Comparison of ENCODE assay signal across 10 mouse cellular contexts in the genomic region with DNA sequence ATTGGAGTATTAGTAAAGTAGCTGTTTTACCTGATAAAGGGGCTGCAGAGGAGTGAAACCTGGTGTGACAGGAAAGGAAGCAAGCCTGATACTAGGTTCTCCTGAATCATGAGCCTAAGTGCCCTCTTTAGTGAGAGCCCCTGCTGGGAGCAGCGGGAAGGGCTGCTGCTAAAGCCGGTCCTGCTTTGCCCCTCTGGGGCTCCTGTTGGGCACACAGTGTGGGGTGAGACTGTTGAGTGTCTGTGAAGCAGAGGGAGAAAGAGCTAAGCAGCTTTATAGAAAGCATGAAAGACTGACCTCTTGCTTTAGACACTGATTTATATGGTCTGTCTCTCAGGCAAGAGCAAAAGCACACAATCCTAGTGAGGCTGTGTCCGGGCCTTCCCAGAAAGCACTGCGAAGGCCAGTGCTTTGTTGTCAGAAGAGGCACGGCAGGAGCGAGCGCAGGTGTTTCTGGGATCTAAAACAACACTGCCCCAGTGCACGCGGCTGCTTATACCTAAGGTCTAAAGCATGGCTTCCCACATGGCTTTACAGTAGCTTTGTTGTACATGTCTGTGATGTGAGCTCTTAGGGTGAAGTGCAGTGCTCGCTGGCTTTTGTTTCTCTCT. TPM values are rescaled to one million over a fixed set of nuclear protein-coding genes. Genes with fewer than 3 reads are reported as not detected.
DNase-seq lines count a peak whose midpoint lies in the region; ATAC-seq and TF ChIP-seq lines count a peak whose summit lies in the region.
"Had no signal": no experiment of that assay in that cellular context is flagged by ENCODE, and none has a peak within 500 bp of the region (broad histone marks: within the 10 kb centered on the region; RNA-seq: fewer than 3 reads in every experiment).

No protein-coding gene starts in this region.

- no peaks in the 10 kb centered on the region for H3K4me1 ChIP-seq in heart, adult 2 months (ENCODE audit: control insufficient read depth, insufficient read depth, low read length)
- peaks cover 25% of the 10 kb centered on the region for H3K4me1 ChIP-seq in hindbrain, embryonic 13.5 days (replicated peaks)
- H3K4me1 ChIP-seq in neural tube, embryonic 12.5 days, result peaks cover 13% of the 10 kb centered on the region
- no peaks in the 10 kb centered on the region for H3K4me1 ChIP-seq in liver, postnatal 0 days (ENCODE audit: insufficient read depth)
- H3K4me1 ChIP-seq: liver, embryonic 13.5 days had no signal

- no peak overlapping the region for H3K4me3 ChIP-seq in heart, adult 2 months
- H3K4me3 ChIP-seq in hindbrain, embryonic 13.5 days, result no peak overlapping the region
- 0 out of 2 replicates have a peak overlapping the region, but pooled peaks have one; percentile 9 for H3K4me3 ChIP-seq in neural tube, embryonic 12.5 days
- no peak overlapping the region for H3K4me3 ChIP-seq in liver, postnatal 0 days (ENCODE audit: low read depth, low read length)
- H3K4me3 ChIP-seq: liver, embryonic 13.5 days had no signal

- no peak for ATAC-seq in hindbrain, embryonic 13.5 days (ENCODE audit: low FRiP score)
- ATAC-seq in neural tube, embryonic 12.5 days (ENCODE audit: low FRiP score, low read depth), result peak; percentile 80
- ATAC-seq in liver, postnatal 0 days, result no peak
- no peak for ATAC-seq in activated CD4-positive, CD25-positive, alpha-beta regulatory T cell, adult 4 months

- no peak overlapping the region for H3K9ac ChIP-seq in heart, adult 2 months (ENCODE audit: low read depth, low read length)
- peak overlapping the region; percentile 53; the same call in 1 of the 2 replicates for H3K9ac ChIP-seq in hindbrain, embryonic 13.5 days
- no peak overlapping the region for H3K9ac ChIP-seq in neural tube, embryonic 12.5 days
- H3K9ac ChIP-seq in liver, postnatal 0 days (replicated peaks), result no peak overlapping the region
- H3K9ac ChIP-seq: liver, embryonic 13.5 days had no signal

- peaks cover 1% of the 10 kb centered on the region; the same call in 1 of the 2 replicates for H3K79me2 ChIP-seq in heart, adult 2 months (replicated peaks; ENCODE audit: control insufficient read depth, insufficient read depth, low read length)

- TF ChIP-seq CTCF in heart, adult 2 months (IDR thresholded peaks at IDR 0.05), result no peak
- 0 out of 2 replicates have a peak, but pooled peaks have one; percentile 7 for TF ChIP-seq CTCF in brain, embryonic 14.5 days (IDR thresholded peaks at IDR 0.05; ENCODE audit: borderline replicate concordance, extremely low read depth, insufficient read depth, insufficient read length)
- TF ChIP-seq CTCF in liver, postnatal 0 days (IDR thresholded peaks at IDR 0.05; ENCODE audit: low read depth), result no peak

- H3K36me3 ChIP-seq in heart, adult 2 months (ENCODE audit: control insufficient read depth, insufficient read depth, low read length), result no peaks in the 10 kb centered on the region
- H3K36me3 ChIP-seq in hindbrain, embryonic 13.5 days, result peaks cover 8% of the 10 kb centered on the region
- H3K36me3 ChIP-seq in neural tube, embryonic 12.5 days, result peaks cover 5% of the 10 kb centered on the region; the same call in 1 of the 2 replicates
- H3K36me3 ChIP-seq in liver, postnatal 0 days (replicated peaks; ENCODE audit: insufficient read depth, low read length), result no peaks in the 10 kb centered on the region
- H3K36me3 ChIP-seq: liver, embryonic 13.5 days had no signal

- WGBS in heart, adult 2 months, result 60% methylated on average over 10 of the region's 10 CpGs
- whole genome bisulfite sequencing in hindbrain, embryonic 13.5 days, result 22% methylated on average over 10 of the region's 10 CpGs
- 14% methylated on average over 10 of the region's 10 CpGs for WGBS in neural tube, embryonic 12.5 days
- WGBS in liver, postnatal 0 days (ENCODE audit: insufficient replicate concordance), result 66% methylated on average over 10 of the region's 10 CpGs

- DNase-seq in heart, adult 11 months, result peak; percentile 74
- DNase-seq in heart, adult 2 months, result no peak
- DNase-seq in brain, embryonic 14.5 days (ENCODE audit: low read depth), result peak; percentile 73
- no peak for DNase-seq in liver, postnatal 0 days
- no peak for DNase-seq in layer of hippocampus, adult 8-10 months (ENCODE audit: low spot score in 2 of 2)
- DNase-seq: kidney, postnatal 4 days; liver, embryonic 13.5 days had no signal

- no peak for TF ChIP-seq POLR2A in heart, adult 2 months (IDR thresholded peaks at IDR 0.05; ENCODE audit: insufficient read depth, low read depth, low read length)
- no peak for TF ChIP-seq POLR2A in brain, embryonic 14.5 days (IDR thresholded peaks at IDR 0.05; ENCODE audit: borderline replicate concordance, extremely low read depth, insufficient read depth, insufficient read length, poor library complexity, severe bottlenecking)

- intact Hi-C loops in heart, adult 2 months (cut with DNase I), result loop anchor here (5.0 to 10.0 kb wide), 2 partner anchors 573 to 660 kb away; no protein-coding TSS in a partner anchor

- no peak overlapping the region for H3K4me2 ChIP-seq in hindbrain, embryonic 13.5 days
- H3K4me2 ChIP-seq in neural tube, embryonic 12.5 days (replicated peaks), result peak overlapping the region; percentile 42
- no peak overlapping the region for H3K4me2 ChIP-seq in liver, postnatal 0 days (ENCODE audit: low read depth, low read length)
- H3K4me2 ChIP-seq: liver, embryonic 13.5 days had no signal

- no peak for TF ChIP-seq EP300 in heart, adult 2 months (IDR thresholded peaks at IDR 0.05; ENCODE audit: insufficient read depth, low read depth, low read length)
- TF ChIP-seq EP300 in liver, postnatal 0 days (IDR thresholded peaks at IDR 0.05; ENCODE audit: low read depth), result no peak

- H3K27ac ChIP-seq in heart, adult 2 months, result no peak overlapping the region
- H3K27ac ChIP-seq in hindbrain, embryonic 13.5 days, result peak overlapping the region; percentile 0; the same call in 1 of the 2 replicates
- peak overlapping the region; percentile 15; the same call in 1 of the 2 replicates for H3K27ac ChIP-seq in neural tube, embryonic 12.5 days
- no peak overlapping the region for H3K27ac ChIP-seq in liver, postnatal 0 days (ENCODE audit: low read depth)
- H3K27ac ChIP-seq: liver, embryonic 13.5 days had no signal

- H3K27me3 ChIP-seq in heart, adult 2 months (ENCODE audit: control insufficient read depth, insufficient read depth, low read length), result no peaks in the 10 kb centered on the region
- H3K27me3 ChIP-seq in hindbrain, embryonic 13.5 days, result no peaks in the 10 kb centered on the region
- H3K27me3 ChIP-seq in neural tube, embryonic 12.5 days (replicated peaks), result no peaks in the 10 kb centered on the region
- no peaks in the 10 kb centered on the region for H3K27me3 ChIP-seq in liver, postnatal 0 days (ENCODE audit: insufficient read depth, low read length)
- H3K27me3 ChIP-seq: liver, embryonic 13.5 days had no signal

- no peaks in the 10 kb centered on the region for H3K9me3 ChIP-seq in hindbrain, embryonic 13.5 days
- no peaks in the 10 kb centered on the region for H3K9me3 ChIP-seq in neural tube, embryonic 12.5 days
- H3K9me3 ChIP-seq in liver, postnatal 0 days (ENCODE audit: low read length), result no peaks in the 10 kb centered on the region
- H3K9me3 ChIP-seq: liver, embryonic 13.5 days had no signal

RNA-seq across cellular contexts. Expression of a gene that starts 21.1 kb away (rescaled TPM):
- 10 to 100 TPM; 24.9 to 26.0 TPM for total RNA-seq in heart, adult 2 months (2021)
- 19.6 and 36.5 TPM in 2 replicates for polyA plus RNA-seq in heart, adult 2 months (2012; rRNA removed)
- 91.1 and 103 TPM in 2 replicates for polyA plus RNA-seq in brain, embryonic 14.5 days (2012; rRNA removed)
- 39.9 and 40.7 TPM in 2 replicates for polyA plus RNA-seq in hindbrain, embryonic 13.5 days (2015; fragmentation: Nextera tagmentation; extraction: Ambion mirVana)
- polyA plus RNA-seq in neural tube, embryonic 12.5 days (2016; fragmentation: Nextera tagmentation; extraction: Ambion mirVana), result 47.0 and 53.3 TPM in 2 replicates
- 4.2 and 5.2 TPM in 2 replicates for polyA plus RNA-seq in liver, postnatal 0 days (2015; fragmentation: Nextera tagmentation; extraction: Ambion mirVana)
- 100 to 1,000 TPM in 2 of 4 experiments, 10 to 100 TPM in 2; 92.0 to 111 (median 99.5) TPM for total RNA-seq in layer of hippocampus, adult 8-10 months (2022)
- polyA plus RNA-seq in activated CD4-positive, CD25-positive, alpha-beta regulatory T cell, adult 4 months (2017; shearing (Covaris generic)), result 10 to 100 TPM; 14.2 to 15.0 TPM

Comparison
In these comparisons a context has a peak if more than half of its experiments do, and no peak if none do; other contexts are left out.
1. DNase-seq: peak in heart, adult 11 months (single experiment) and brain, embryonic 14.5 days (single experiment); none in heart, adult 2 months (0 of 2), liver, postnatal 0 days (single experiment) and layer of hippocampus, adult 8-10 months (0 of 2).
2. H3K27ac ChIP-seq: peak in hindbrain, embryonic 13.5 days (single experiment) and neural tube, embryonic 12.5 days (single experiment); none in heart, adult 2 months (single experiment) and liver, postnatal 0 days (single experiment).